Mouse (Mus musculus): ENCODE results near the gene Rpn2.

Rpn2 gene

DNA sequence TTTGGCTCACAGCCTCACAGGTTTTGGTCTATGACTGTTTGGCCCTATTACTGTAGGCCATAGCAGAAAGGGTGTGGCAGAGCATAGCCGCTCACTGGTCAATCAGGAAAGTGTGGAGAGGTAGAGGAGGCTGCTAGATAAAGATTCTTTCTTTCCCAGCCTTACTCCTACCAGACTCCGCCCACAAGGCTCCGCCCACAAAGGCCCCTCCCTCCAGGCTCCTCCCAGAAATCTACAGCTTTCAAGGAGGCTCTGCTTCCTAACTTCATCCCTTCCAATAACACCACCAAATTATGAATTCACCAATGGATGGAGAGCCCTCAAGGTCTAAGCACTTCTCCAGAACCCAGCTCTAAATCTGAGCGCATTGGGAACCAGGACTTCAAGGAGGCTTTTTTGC, 74.4 kb downstream of the Rpn2 start:
- no peak for DNase-seq

- DNase-seq = no peak
Measured at GRCm38 (mm10) chr2:157354106-157354505, 75.3 kb downstream of the Rpn2 start.

GRCm38 (mm10) chr2:157360028-157360427, 81.2 kb downstream of the Rpn2 start:
- no peak for DNase-seq

GRCm38 (mm10) chr2:157363031-157363430, 84.2 kb downstream of the Rpn2 start:
- no peak for DNase-seq

GRCm38 (mm10) chr2:157366762-157367161, 87.9 kb downstream of the Rpn2 start:
- DNase-seq = no peak

DNA sequence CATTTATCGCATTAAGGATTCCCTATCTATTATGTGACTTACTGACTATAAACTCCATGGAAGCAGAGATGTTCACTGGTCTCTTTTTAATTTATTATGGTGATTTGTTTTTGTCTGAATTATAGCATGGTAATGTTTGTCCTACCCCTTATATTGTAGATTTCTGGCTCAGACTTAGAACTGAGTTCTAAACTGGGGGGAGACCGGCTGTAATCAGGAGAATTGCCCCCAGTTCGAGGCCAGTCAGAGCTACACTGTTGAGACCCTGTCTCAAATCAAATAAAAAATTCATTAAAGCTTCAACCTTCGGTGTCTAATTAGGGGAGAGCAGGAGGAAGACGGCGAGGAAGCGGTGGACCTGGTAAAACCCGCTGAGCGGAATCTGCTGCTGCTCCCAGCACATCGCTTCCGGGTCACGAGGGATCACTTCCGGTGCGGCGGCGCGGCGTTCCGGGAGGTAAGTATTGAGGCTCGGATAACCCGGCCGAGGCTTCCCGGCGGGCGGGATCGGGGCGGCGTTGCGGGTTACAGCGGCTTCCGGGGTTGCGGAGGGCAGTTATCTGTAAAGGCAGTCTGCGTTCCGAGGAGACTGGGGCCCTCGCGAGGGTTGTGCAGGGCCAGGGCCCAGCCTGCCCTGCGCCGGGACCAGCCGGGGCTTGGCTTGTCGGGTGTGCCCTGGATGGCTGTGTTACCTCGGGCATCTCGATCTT, 88.5 kb downstream of the Rpn2 start, which contains the start of gene Manbal:
TSS of gene Manbal (plus strand) at position 411 of the 710 bp plus-strand sequence.
- DNase-seq = peak; percentile 98

GRCm38 (mm10) chr2:157367991-157368390, 89.2 kb downstream of the Rpn2 start:
- no peak for DNase-seq

DNA sequence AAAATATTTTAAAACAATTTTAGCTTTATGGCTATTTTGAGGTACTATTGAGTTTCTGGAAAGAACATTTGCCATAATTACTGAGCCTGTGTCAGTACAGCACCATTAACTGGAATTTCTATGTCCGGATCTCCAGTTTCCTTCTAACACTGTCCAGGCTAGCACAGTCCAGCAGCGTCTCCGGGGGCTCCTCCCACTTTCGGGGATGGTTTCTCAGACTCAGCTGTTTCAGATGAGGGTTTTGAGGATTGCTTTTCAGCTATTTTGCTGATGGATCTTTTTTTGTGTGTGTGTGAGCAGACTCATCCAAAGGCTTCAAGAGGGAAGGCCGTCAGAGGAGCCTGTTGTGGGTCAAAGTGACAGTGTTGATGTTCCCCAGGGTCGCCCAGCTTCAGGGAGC, 92.9 kb downstream of the Rpn2 start:
- DNase-seq = no peak

DNA sequence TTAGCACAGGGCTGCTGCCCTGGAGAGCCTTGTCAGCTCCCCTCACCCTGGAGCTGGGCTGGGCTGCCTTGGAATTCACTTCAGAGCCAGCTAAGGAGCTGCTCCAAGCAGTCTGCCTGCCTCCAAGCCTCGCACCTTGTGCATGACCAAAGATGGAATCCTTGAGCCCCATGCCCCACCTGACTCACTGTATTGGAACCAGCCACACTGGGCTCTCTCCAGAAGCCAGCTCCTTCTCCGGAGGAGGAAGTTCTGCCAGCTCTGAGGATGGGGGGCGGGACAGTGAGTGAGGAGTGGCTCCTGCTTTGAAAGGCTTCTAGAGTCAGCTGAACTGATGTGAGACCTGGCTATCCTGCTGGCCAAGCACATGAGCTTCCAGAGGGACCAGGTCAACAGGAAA, 94.9 kb downstream of the Rpn2 start:
- DNase-seq = no peak

GRCm38 (mm10) chr2:157375051-157375450, 96.2 kb downstream of the Rpn2 start:
- DNase-seq = no peak
